Mouse (Mus musculus) cortical plate, adult 2 months (tissue): ENCODE measurements at regions not wholly inside any gene's neighbourhood (a gene's known extent, or its start where the extent isn't known, plus 50 kb on each side); places are given as distances from the start of the nearest gene placed in this dataset.

Experiments used
- CTCF ChIP-seq: fragments of 200-500 bp; IDR thresholded peaks from 2 replicates; pipeline ENCODE4 v1.5.1; 2011; ENCODE audit warnings: mild to moderate bottlenecking, control low read depth, low read length; ENCODE audit not compliant: insufficient read depth; ENCODE audit errors: extremely low read depth
- POLR2A ChIP-seq: fragments of 200-500 bp; IDR thresholded peaks from 2 replicates; pipeline ENCODE4 v1.6.1; 2011; ENCODE audit warnings: mild to moderate bottlenecking, low read length, control low read depth; ENCODE audit not compliant: insufficient read depth; ENCODE audit errors: extremely low read depth

- no peak for TF ChIP-seq POLR2A
- no peak for TF ChIP-seq CTCF
These were observed 1249.0 kb downstream of the Hace1 start for GRCm38 (mm10) chr10:46826639-46827038.
